Mouse (Mus musculus) erythroblast, embryonic 14.5 days (primary cell): ENCODE measurements around the gene Cdkl2.

Experiments used
- GATA1 ChIP-seq: IDR thresholded peaks from 2 replicates; pipeline ENCODE4 v1.6.1; 2012; ENCODE audit warnings: low read length, inconsistent platforms, mixed read lengths
- TAL1 ChIP-seq: IDR thresholded peaks from 3 replicates; pipeline ENCODE4 v1.6.1; 2012; ENCODE audit warnings: low read length, inconsistent platforms, mixed read lengths

- no peak for TF ChIP-seq TAL1
- TF ChIP-seq GATA1: no peak
Measured at GRCm38 (mm10) chr5:92080400-92080799, 36.7 kb upstream of the Cdkl2 start.
